Mouse (Mus musculus): ENCODE measurements at regions not wholly inside any gene's neighbourhood (a gene's known extent, or its start where the extent isn't known, plus 50 kb on each side); places are given as distances from the start of the nearest gene placed in this dataset.

DNA sequence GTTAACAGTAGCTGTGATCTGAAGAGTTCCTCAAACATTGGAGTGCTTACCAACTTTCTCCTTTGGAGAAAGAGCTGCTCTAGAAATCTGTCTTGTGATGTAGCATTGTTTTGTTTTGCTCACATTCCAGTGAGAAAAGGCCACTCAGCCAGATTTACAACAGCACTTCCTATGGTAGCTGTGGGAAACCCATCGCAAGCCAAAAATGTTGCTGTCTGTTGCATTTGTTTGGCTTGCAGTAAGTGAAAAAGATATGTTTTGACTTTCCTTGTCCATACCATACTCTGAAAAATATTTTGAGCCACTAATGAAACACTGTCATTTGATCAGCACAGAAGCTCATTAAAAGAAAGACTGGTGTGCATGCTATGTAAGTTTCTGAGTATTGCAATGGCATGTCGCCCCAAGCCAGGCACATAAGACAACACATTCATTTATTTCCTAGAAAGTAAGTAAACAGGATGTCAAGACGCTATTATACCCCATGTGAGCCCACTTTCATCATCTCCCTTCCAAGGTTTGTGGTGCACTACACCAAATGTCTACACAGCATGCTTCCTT, 66.2 kb downstream of the Car2 start:
- Histone ChIP-seq H3K9me3 (replicated peaks; ENCODE audit: insufficient read depth, low read length) (no peaks in the 10 kb centered on the region), H3K9ac (ENCODE audit: control insufficient read depth, low read depth, low read length, poor library complexity, severe bottlenecking) (no peak overlapping the region), H3K27me3 (ENCODE audit: control insufficient read depth in 1 of 2, insufficient read depth in 2 of 2, low read length in 2 of 2) (no peaks in the 10 kb centered on the region), H3K36me3 (ENCODE audit: control insufficient read depth in 1 of 2, insufficient read depth in 2 of 2, low read length in 2 of 2) (no peaks in the 10 kb centered on the region), H3K27ac (ENCODE audit: control insufficient read depth, low read depth, low read length) (no peak overlapping the region), H3K79me2 (ENCODE audit: control insufficient read depth, insufficient read depth, low read length, poor library complexity) (no peaks in the 10 kb centered on the region), H3K4me3 (ENCODE audit: control insufficient read depth in 1 of 2, insufficient read depth in 1 of 2, low read depth in 2 of 2, low read length in 2 of 2) (no peak overlapping the region), H3K4me1 (ENCODE audit: control insufficient read depth in 1 of 2, insufficient read depth in 2 of 2, low read length in 2 of 2) (no peaks in the 10 kb centered on the region)
- TF ChIP-seq MYC (IDR thresholded peaks at IDR 0.05; ENCODE audit: low read depth, low read length), result no peak
- no peak for TF ChIP-seq TCF12 (IDR thresholded peaks at IDR 0.05; ENCODE audit: low read depth, low read length)
- TF ChIP-seq ZKSCAN1 (IDR thresholded peaks at IDR 0.05; ENCODE audit: low read depth, low read length), result no peak
- TF ChIP-seq CHD1 (IDR thresholded peaks at IDR 0.05; ENCODE audit: low read depth, low read length), result no peak
- TF ChIP-seq GATA1 (IDR thresholded peaks at IDR 0.05; ENCODE audit: low read depth, low read length), result no peak
- TF ChIP-seq MAX (IDR thresholded peaks at IDR 0.05; ENCODE audit: low read length), result no peak
- no peak for TF ChIP-seq SIN3A (IDR thresholded peaks at IDR 0.05; ENCODE audit: low read length)
- no peak for TF ChIP-seq NELFE (IDR thresholded peaks at IDR 0.05; ENCODE audit: low read depth, low read length)
- no peak for TF ChIP-seq MEF2A (IDR thresholded peaks at IDR 0.05; ENCODE audit: extremely low read depth, insufficient replicate concordance, low read depth, low read length, poor library complexity, severe bottlenecking)
- TF ChIP-seq POLR2AphosphoS5 (IDR thresholded peaks at IDR 0.05; ENCODE audit: borderline replicate concordance, low read depth, low read length), result no peak
- no peak for TF ChIP-seq MXI1 (IDR thresholded peaks at IDR 0.05; ENCODE audit: low read depth, low read length)
- TF ChIP-seq GABPA (IDR thresholded peaks at IDR 0.05; ENCODE audit: low read depth, low read length), result no peak
- TF ChIP-seq SMC3 (IDR thresholded peaks at IDR 0.05; ENCODE audit: low read depth, low read length), result no peak
- no peak for TF ChIP-seq ZNF384 (IDR thresholded peaks at IDR 0.05; ENCODE audit: low read depth, low read length)
- no peak for TF ChIP-seq MAFK (IDR thresholded peaks at IDR 0.05; ENCODE audit: borderline replicate concordance, low read depth, low read length)
- no peak for DNase-seq (ENCODE audit: low read depth, low spot score)

DNA sequence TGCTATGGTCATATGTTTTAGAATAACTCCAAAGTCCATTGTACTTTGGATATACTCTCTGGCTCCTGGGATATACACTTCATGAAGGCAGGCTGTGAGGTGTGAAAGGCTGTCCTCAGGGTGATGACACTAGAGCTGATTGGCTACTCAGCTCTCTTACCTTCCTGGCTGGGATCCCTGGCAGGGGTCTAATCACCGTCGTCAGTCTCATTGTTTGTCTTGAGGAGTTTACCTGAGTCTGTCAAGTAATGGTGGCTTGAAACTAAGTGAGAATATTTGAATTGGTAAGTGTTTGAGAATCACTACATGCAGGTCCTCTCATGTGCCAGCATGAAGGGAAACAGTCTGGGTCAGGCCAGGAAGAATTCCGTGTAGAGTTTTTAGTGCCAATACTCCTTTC, 66.9 kb downstream of the Car2 start:
- Histone ChIP-seq H3K4me1 (ENCODE audit: control insufficient read depth in 1 of 2, insufficient read depth in 2 of 2, low read length in 2 of 2) (0 out of 4 replicates have a peak, but pooled peaks cover 0 to under 1% of the 10 kb centered on the region in 2 experiments), H3K79me2 (ENCODE audit: control insufficient read depth, insufficient read depth, low read length, poor library complexity) (no peaks in the 10 kb centered on the region), H3K36me3 (ENCODE audit: control insufficient read depth in 1 of 2, insufficient read depth in 2 of 2, low read length in 2 of 2) (no peaks in the 10 kb centered on the region), H3K27ac (ENCODE audit: control insufficient read depth, low read depth, low read length) (no peak overlapping the region), H3K9ac (ENCODE audit: control insufficient read depth, low read depth, low read length, poor library complexity, severe bottlenecking) (no peak overlapping the region), H3K4me3 (ENCODE audit: control insufficient read depth in 1 of 2, insufficient read depth in 1 of 2, low read depth in 2 of 2, low read length in 2 of 2) (no peak overlapping the region), H3K27me3 (ENCODE audit: control insufficient read depth in 1 of 2, insufficient read depth in 2 of 2, low read length in 2 of 2) (no peaks in the 10 kb centered on the region), H3K9me3 (replicated peaks; ENCODE audit: insufficient read depth, low read length) (no peaks in the 10 kb centered on the region)
- no peak for TF ChIP-seq MYB (IDR thresholded peaks at IDR 0.05; ENCODE audit: low read depth, low read length)
- TF ChIP-seq MAX (IDR thresholded peaks at IDR 0.05; ENCODE audit: low read length), result no peak
- no peak for TF ChIP-seq MYC (IDR thresholded peaks at IDR 0.05; ENCODE audit: low read depth, low read length)
- TF ChIP-seq NELFE (IDR thresholded peaks at IDR 0.05; ENCODE audit: low read depth, low read length), result no peak
- DNase-seq (ENCODE audit: low read depth, low spot score), result no peak

Data from MEL (cell line).